In genomic region chr6:117891369-117892160, GRCm38 (mm10) we compare ENCODE assay signal across 10 mouse cellular contexts. TPM values are rescaled to one million over a fixed set of nuclear protein-coding genes. Genes with fewer than 3 reads are reported as not detected.
DNase-seq lines count a peak whose midpoint lies in the region; ATAC-seq and TF ChIP-seq lines count a peak whose summit lies in the region.
"Had no signal": no experiment of that assay in that cellular context is flagged by ENCODE, and none has a peak within 500 bp of the region (broad histone marks: within the 10 kb centered on the region; RNA-seq: fewer than 3 reads in every experiment).

No protein-coding gene starts in this region.

- no peak for ATAC-seq in forebrain, postnatal 0 days

- H3K9ac ChIP-seq in forebrain, postnatal 0 days, result no peak overlapping the region

- H3K4me2 ChIP-seq in forebrain, postnatal 0 days (ENCODE audit: low read depth), result no peak overlapping the region

- peak; percentile 50 for DNase-seq in adrenal gland, adult 2 months
- DNase-seq in adrenal gland, postnatal 25 days, result no peak
- DNase-seq in thymus, adult 2 months, result peak; percentile 35
- no peak for DNase-seq in thymus, postnatal 10 days (ENCODE audit: low spot score in 2 of 2)
- DNase-seq in lung, postnatal 10 days, result peak; percentile 26
- peak; percentile 30 for DNase-seq in thymus, postnatal 4 days
- no peak for DNase-seq in forebrain, postnatal 0 days
- no peak for DNase-seq in hindbrain, embryonic 10.5 days (ENCODE audit: low spot score)
- DNase-seq: cerebellum, postnatal 10 days; kidney, postnatal 4 days had no signal

- H3K27ac ChIP-seq in thymus, adult 2 months (ENCODE audit: control insufficient read depth, insufficient read depth, low read length), result peak overlapping the region; percentile 78
- H3K27ac ChIP-seq in forebrain, postnatal 0 days (ENCODE audit: low read depth, low read length), result no peak overlapping the region
- no peak overlapping the region for H3K27ac ChIP-seq in hindbrain, embryonic 10.5 days

- 18% methylated on average over 14 of the region's 14 CpGs for whole genome bisulfite sequencing in thymus, adult 2 months
- WGBS in forebrain, postnatal 0 days, result 59% methylated on average over 14 of the region's 14 CpGs
- 67% methylated on average over 14 of the region's 14 CpGs for WGBS in hindbrain, embryonic 10.5 days

- peak; percentile 30; the same call in 1 of the 2 replicates for TF ChIP-seq POLR2A in thymus, adult 2 months (IDR thresholded peaks at IDR 0.05; ENCODE audit: control insufficient read depth, extremely low read depth, insufficient read depth, low read length, poor library complexity)

- 0 out of 2 replicates have a peak, but pooled peaks have one; percentile 14 for TF ChIP-seq CTCF in thymus, adult 2 months (IDR thresholded peaks at IDR 0.05; ENCODE audit: borderline replicate concordance, control insufficient read depth, extremely low read depth, insufficient read depth, low read length, poor library complexity)
- no peak for TF ChIP-seq CTCF in forebrain, postnatal 0 days (IDR thresholded peaks at IDR 0.05; ENCODE audit: low read depth)

- peak overlapping the region; percentile 61 for H3K4me3 ChIP-seq in thymus, adult 2 months (ENCODE audit: control insufficient read depth, insufficient read depth, low read length)
- no peak overlapping the region for H3K4me3 ChIP-seq in forebrain, postnatal 0 days (ENCODE audit: low read depth, low read length)
- no peak overlapping the region for H3K4me3 ChIP-seq in hindbrain, embryonic 10.5 days

- no peaks in the 10 kb centered on the region for H3K36me3 ChIP-seq in thymus, adult 2 months (ENCODE audit: control insufficient read depth, insufficient read depth, low read length)
- no peaks in the 10 kb centered on the region for H3K36me3 ChIP-seq in forebrain, postnatal 0 days (ENCODE audit: insufficient read depth)
- no peaks in the 10 kb centered on the region for H3K36me3 ChIP-seq in hindbrain, embryonic 10.5 days

- H3K9me3 ChIP-seq in forebrain, postnatal 0 days (ENCODE audit: low read length), result no peaks in the 10 kb centered on the region
- H3K9me3 ChIP-seq in hindbrain, embryonic 10.5 days, result no peaks in the 10 kb centered on the region

- H3K4me1 ChIP-seq in thymus, adult 2 months (replicated peaks; ENCODE audit: control insufficient read depth, insufficient read depth, low read length), result peaks cover 25% of the 10 kb centered on the region
- H3K4me1 ChIP-seq in forebrain, postnatal 0 days (ENCODE audit: insufficient read depth), result no peaks in the 10 kb centered on the region
- 0 out of 2 replicates have a peak, but pooled peaks cover 5% of the 10 kb centered on the region for H3K4me1 ChIP-seq in hindbrain, embryonic 10.5 days (replicated peaks)

- H3K27me3 ChIP-seq in thymus, adult 2 months (ENCODE audit: control insufficient read depth, insufficient read depth, low read length), result no peaks in the 10 kb centered on the region
- no peaks in the 10 kb centered on the region for H3K27me3 ChIP-seq in forebrain, postnatal 0 days (ENCODE audit: insufficient read depth, low read length)
- no peaks in the 10 kb centered on the region for H3K27me3 ChIP-seq in hindbrain, embryonic 10.5 days (ENCODE audit: insufficient read depth, poor library complexity, severe bottlenecking)

RNA-seq across cellular contexts. Expression of gene Hnrnpf, which starts 8.6 kb away (rescaled TPM):
- total RNA-seq in adrenal gland, adult 2 months (2021), result 100 to 1,000 TPM; 299 to 305 TPM
- 30.0 and 43.5 TPM in 2 replicates for polyA plus RNA-seq in adrenal gland, adult 2 months (2012; rRNA removed)
- 333 and 372 TPM in 2 replicates for total RNA-seq in adrenal gland, postnatal 25 days (2021)
- 316 and 376 TPM in 2 replicates for polyA plus RNA-seq in thymus, adult 2 months (2012; rRNA removed)
- total RNA-seq in forebrain, postnatal 0 days (2014; rRNA removed), result 236 TPM in 2 replicates
- 216 and 225 TPM in 2 replicates for polyA plus RNA-seq in forebrain, postnatal 0 days (2015; fragmentation: Nextera tagmentation; extraction: Ambion mirVana)
- 559 and 788 TPM in 2 replicates for polyA plus RNA-seq in hindbrain, embryonic 10.5 days (2016; fragmentation: Nextera tagmentation; extraction: Ambion mirVana)

RNA-seq across cellular contexts. Expression of gene Zfp239, which starts 29.7 kb away (rescaled TPM):
- 1 to 10 TPM; 1.8 to 3.1 TPM for total RNA-seq in adrenal gland, adult 2 months (2021)
- 0.61 and 0.83 TPM in 2 replicates for polyA plus RNA-seq in adrenal gland, adult 2 months (2012; rRNA removed)
- total RNA-seq in adrenal gland, postnatal 25 days (2021), result 3.0 and 4.3 TPM in 2 replicates
- polyA plus RNA-seq in thymus, adult 2 months (2012; rRNA removed), result 2.0 and 2.9 TPM in 2 replicates
- 24.2 and 24.8 TPM in 2 replicates for total RNA-seq in forebrain, postnatal 0 days (2014; rRNA removed)
- polyA plus RNA-seq in forebrain, postnatal 0 days (2015; fragmentation: Nextera tagmentation; extraction: Ambion mirVana), result 16.2 and 16.5 TPM in 2 replicates
- polyA plus RNA-seq in hindbrain, embryonic 10.5 days (2016; fragmentation: Nextera tagmentation; extraction: Ambion mirVana), result 9.9 and 12.9 TPM in 2 replicates

RNA-seq across cellular contexts. Expression of gene Fxyd4, which starts 45.9 kb away (rescaled TPM):
- not detected for total RNA-seq in adrenal gland, adult 2 months (2021)
- polyA plus RNA-seq in adrenal gland, adult 2 months (2012; rRNA removed), result not detected in 2 replicates
- not detected in 2 replicates for total RNA-seq in adrenal gland, postnatal 25 days (2021)
- 0.37 and 0.77 TPM in 2 replicates for polyA plus RNA-seq in thymus, adult 2 months (2012; rRNA removed)
- total RNA-seq in forebrain, postnatal 0 days (2014; rRNA removed), result not detected in 2 replicates
- 0.33 and 0.47 TPM in 2 replicates for polyA plus RNA-seq in forebrain, postnatal 0 days (2015; fragmentation: Nextera tagmentation; extraction: Ambion mirVana)
- polyA plus RNA-seq in hindbrain, embryonic 10.5 days (2016; fragmentation: Nextera tagmentation; extraction: Ambion mirVana), result 2.1 and 2.6 TPM in 2 replicates

RNA-seq across cellular contexts. Expression of gene Zfp637, which starts 50.6 kb away (rescaled TPM):
- total RNA-seq in adrenal gland, adult 2 months (2021), result 10 to 100 TPM; 30.8 to 38.1 TPM
- polyA plus RNA-seq in adrenal gland, adult 2 months (2012; rRNA removed), result 13.1 and 18.3 TPM in 2 replicates
- total RNA-seq in adrenal gland, postnatal 25 days (2021), result 36.1 and 37.0 TPM in 2 replicates
- 23.3 and 25.5 TPM in 2 replicates for polyA plus RNA-seq in thymus, adult 2 months (2012; rRNA removed)
- total RNA-seq in forebrain, postnatal 0 days (2014; rRNA removed), result 120 and 129 TPM in 2 replicates
- 145 and 152 TPM in 2 replicates for polyA plus RNA-seq in forebrain, postnatal 0 days (2015; fragmentation: Nextera tagmentation; extraction: Ambion mirVana)
- polyA plus RNA-seq in hindbrain, embryonic 10.5 days (2016; fragmentation: Nextera tagmentation; extraction: Ambion mirVana), result 90.8 and 118 TPM in 2 replicates

Comparison
In these comparisons a context has a peak if more than half of its experiments do, and no peak if none do; other contexts are left out.
1. DNase-seq: peak in adrenal gland, adult 2 months (single experiment), thymus, adult 2 months (single experiment), lung, postnatal 10 days (single experiment) and thymus, postnatal 4 days (single experiment); none in adrenal gland, postnatal 25 days (single experiment), thymus, postnatal 10 days (0 of 2), forebrain, postnatal 0 days (single experiment) and hindbrain, embryonic 10.5 days (single experiment).